Mouse (Mus musculus) kidney, adult 2 months (tissue): Measurements from ENCODE around the gene Tmtc4. TPM values are rescaled to one million over a fixed set of nuclear protein-coding genes. Genes with fewer than 3 reads are reported as not detected.

Experiments used
- DNase-seq: peaks from one replicate; pipeline ENCODE4 v3.0.0; 2021
- H3K27ac ChIP-seq: fragments of 200-500 bp; 2 replicates; pipeline ENCODE4 v1.5.1; 2012; ENCODE audit warnings: low read depth, low read length, control low read depth, inconsistent platforms; ENCODE audit not compliant: insufficient read depth
- H3K27me3 ChIP-seq: fragments of 200-500 bp; replicated peaks from 2 replicates; pipeline ENCODE4 v1.6.1; 2012; ENCODE audit warnings: mild to moderate bottlenecking, moderate library complexity, low read length, inconsistent platforms; ENCODE audit not compliant: control insufficient read depth, insufficient read depth
- H3K36me3 ChIP-seq: fragments of 200-500 bp; 2 replicates; pipeline ENCODE4 v1.6.1; 2012; ENCODE audit warnings: mild to moderate bottlenecking, moderate library complexity, low read length, inconsistent platforms; ENCODE audit not compliant: control insufficient read depth, insufficient read depth
- H3K4me1 ChIP-seq: fragments of 200-500 bp; 2 replicates; pipeline ENCODE4 v1.6.1; 2011; ENCODE audit warnings: low read length; ENCODE audit not compliant: control insufficient read depth, insufficient read depth
- H3K4me3 ChIP-seq: fragments of 200-500 bp; 2 replicates; pipeline ENCODE4 v1.5.1; 2011; ENCODE audit warnings: mild to moderate bottlenecking, low read depth, low read length, control low read depth; ENCODE audit not compliant: insufficient read depth
- CTCF ChIP-seq: fragments of 200-500 bp; conservative IDR thresholded peaks from 2 replicates; pipeline ENCODE4 v1.5.1; 2011; ENCODE audit warnings: low read depth, mild to moderate bottlenecking, control low read depth, low read length, moderate library complexity, mixed read lengths; ENCODE audit not compliant: insufficient read depth, insufficient read length
- POLR2A ChIP-seq: fragments of 200-500 bp; IDR thresholded peaks from one replicate; pipeline ENCODE4 v1.6.1; 2011; ENCODE audit warnings: low read depth, low read length, control low read depth
- WGBS: fragments of 180-500 bp; shearing (Covaris S2); methylation state at CpG from one replicate; pipeline ENCODE4 v1.1.7; 2018; 5-methylcytosine and 5-hydroxymethylcytosine counted together
- polyA plus RNA-seq: library from polyadenylated mRNA; depleted of rRNA; stranded (reverse); fragments of >200 nt; gene quantifications from 2 replicates; pipeline ENCODE4 v1.2.3, GENCODE M21; 2012

Gene Tmtc4
- polyA plus RNA-seq, 1 experiment: 11.9 TPM

GRCm38 (mm10) chr14:122887702-122888479, 95.9 kb downstream of the Tmtc4 start:
- H3K4me1 ChIP-seq: no peaks in the 10 kb centered on the region
- WGBS: 94% methylated on average over 3 of the region's 3 CpGs
- no peak for TF ChIP-seq CTCF

GRCm38 (mm10) chr14:122887278-122887677, 96.6 kb downstream of the Tmtc4 start:
- no peak for TF ChIP-seq CTCF
- TF ChIP-seq POLR2A: no peak
- no peak overlapping the region for H3K27ac ChIP-seq
- no peak overlapping the region for H3K4me3 ChIP-seq
- H3K36me3 ChIP-seq: peaks cover 2% of the 10 kb centered on the region
- WGBS: 83% methylated on average over 1 of the region's 1 CpGs
- no peaks in the 10 kb centered on the region for H3K27me3 ChIP-seq
- H3K4me1 ChIP-seq: no peaks in the 10 kb centered on the region
- no peak for DNase-seq

More at GRCm38 (mm10) chr14:122887702-122888479, 95.9 kb downstream of the Tmtc4 start:
- peaks cover 2% of the 10 kb centered on the region for H3K36me3 ChIP-seq
- no peaks in the 10 kb centered on the region for H3K27me3 ChIP-seq
- no peak overlapping the region for H3K27ac ChIP-seq
- no peak for DNase-seq
- H3K4me3 ChIP-seq: no peak overlapping the region

- no peaks in the 10 kb centered on the region; the same call in none of the 2 replicates for H3K36me3 ChIP-seq
- H3K4me1 ChIP-seq: no peaks in the 10 kb centered on the region
- 87% methylated on average over 7 of the region's 7 CpGs for WGBS
- no peak overlapping the region for H3K4me3 ChIP-seq
- H3K27ac ChIP-seq: no peak overlapping the region
- H3K27me3 ChIP-seq: no peaks in the 10 kb centered on the region
- TF ChIP-seq CTCF (no peak), POLR2A (no peak)
- DNase-seq: no peak
Measured at GRCm38 (mm10) chr14:122885893-122886292, 97.9 kb downstream of the Tmtc4 start.

GRCm38 (mm10) chr14:122883821-122884584, 99.8 kb downstream of the Tmtc4 start:
- DNase-seq: no peak
- no peaks in the 10 kb centered on the region for H3K36me3 ChIP-seq
- no peaks in the 10 kb centered on the region for H3K4me1 ChIP-seq
- TF ChIP-seq CTCF: no peak
- TF ChIP-seq POLR2A: no peak
- H3K27ac ChIP-seq: no peak overlapping the region
- 60% methylated on average over 10 of the region's 10 CpGs for WGBS
- no peaks in the 10 kb centered on the region for H3K27me3 ChIP-seq
- H3K4me3 ChIP-seq: no peak overlapping the region

- TF ChIP-seq POLR2A: no peak
- TF ChIP-seq CTCF: no peak
- Histone ChIP-seq H3K4me3 (no peak overlapping the region), H3K4me1 (no peaks in the 10 kb centered on the region), H3K27ac (no peak overlapping the region), H3K27me3 (no peaks in the 10 kb centered on the region), H3K36me3 (no peaks in the 10 kb centered on the region)
- no peak for DNase-seq
- WGBS: 94% methylated on average over 4 of the region's 4 CpGs
Measured at GRCm38 (mm10) chr14:122883410-122883806, 100.4 kb downstream of the Tmtc4 start.

- Histone ChIP-seq H3K36me3 (no peaks in the 10 kb centered on the region), H3K27ac (no peak overlapping the region), H3K4me1 (no peaks in the 10 kb centered on the region), H3K4me3 (no peak overlapping the region), H3K27me3 (no peaks in the 10 kb centered on the region)
- no peak for DNase-seq
- TF ChIP-seq POLR2A (no peak), CTCF (no peak)
- 91% methylated on average over 7 of the region's 7 CpGs for WGBS
Measured at GRCm38 (mm10) chr14:122882795-122883409, 100.9 kb downstream of the Tmtc4 start.

GRCm38 (mm10) chr14:122882201-122882639, 101.6 kb downstream of the Tmtc4 start:
- no peak overlapping the region for H3K4me3 ChIP-seq
- H3K4me1 ChIP-seq: no peaks in the 10 kb centered on the region
- no peak overlapping the region for H3K27ac ChIP-seq
- WGBS: 71% methylated on average over 9 of the region's 9 CpGs
- no peaks in the 10 kb centered on the region for H3K27me3 ChIP-seq
- H3K36me3 ChIP-seq: no peaks in the 10 kb centered on the region
- TF ChIP-seq POLR2A: no peak
- TF ChIP-seq CTCF: no peak
- no peak for DNase-seq
